Mouse (Mus musculus): ENCODE results near the gene Zfp980. TPM values are rescaled to one million over a fixed set of nuclear protein-coding genes. Genes with fewer than 3 reads are reported as not detected.

Gene Zfp980
- 0.34 TPM for total RNA-seq (2023)

GRCm38 (mm10) chr4:145670385-145670784 is at the start of gene Zfp980:
TSS of gene Zfp980 (plus strand) at chr4:145670685.

Other genes starting within 250 kb of the Zfp980 start
- 3.2 TPM for gene Zfp990, start 159.9 kb upstream of the Zfp980 start, total RNA-seq (2023)
- 9.7 TPM for gene Gm13212, start 85.5 kb upstream of the Zfp980 start, total RNA-seq (2023)
- gene Zfp986, start 198.1 kb downstream of the Zfp980 start, total RNA-seq (2023): not detected